Mouse (Mus musculus) cerebellum, adult 2 months (tissue): Measurements from ENCODE around the gene Slc22a1.

Source experiments
- CTCF ChIP-seq: fragments of 200-500 bp; IDR thresholded peaks from 2 replicates; pipeline ENCODE4 v1.5.1; 2011; ENCODE audit warnings: low read depth, mild to moderate bottlenecking, control low read depth, low read length, moderate library complexity, borderline replicate concordance; ENCODE audit not compliant: insufficient read depth
- POLR2A ChIP-seq: fragments of 200-500 bp; IDR thresholded peaks from 2 replicates; pipeline ENCODE4 v1.6.1; 2011; ENCODE audit warnings: low read length, control low read depth, borderline replicate concordance; ENCODE audit not compliant: insufficient read depth

DNA sequence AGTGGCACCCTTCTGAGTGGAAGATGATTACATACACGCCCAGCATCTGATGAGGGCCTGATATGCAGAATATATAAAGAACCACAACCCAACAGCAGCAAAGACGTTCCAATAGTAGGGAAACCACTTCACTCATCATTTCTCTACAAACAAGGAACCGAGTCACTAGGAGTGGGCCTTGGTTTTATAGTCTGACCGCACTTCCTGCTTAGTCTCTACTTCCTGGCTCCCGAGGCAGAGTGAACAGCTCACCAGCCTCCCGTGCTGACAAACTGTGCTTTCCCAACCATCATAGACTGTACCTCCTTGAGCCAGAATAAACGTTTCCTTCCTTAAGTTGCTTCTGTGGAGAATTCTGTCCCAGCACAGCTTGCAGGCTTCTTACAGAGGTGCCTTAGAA, 19.8 kb downstream of the Slc22a1 start:
- TF ChIP-seq CTCF (no peak), POLR2A (no peak)
